Mouse (Mus musculus) CH12.LX (cell line): ENCODE results near the gene Olfml2b.

Source experiments
- CHD2 ChIP-seq: IDR thresholded peaks from 2 replicates; pipeline ENCODE4 v1.6.1; 2011; ENCODE audit warnings: low read length, improper control_type of control experiment
- CTCF ChIP-seq, 2 experiments: IDR thresholded peaks in 1 of 2; conservative IDR thresholded peaks in 1 of 2; 2 replicates each; pipeline ENCODE4 v1.5.1; 2011 to 2012; ENCODE audit warnings: low read depth in 2 of 2, low read length in 2 of 2, improper control_type of control experiment in 1 of 2, inconsistent platforms in 1 of 2, mild to moderate bottlenecking in 1 of 2, moderate library complexity in 1 of 2
- E2F4 ChIP-seq: IDR thresholded peaks from 2 replicates; pipeline ENCODE4 v1.6.1; 2011; ENCODE audit warnings: low read depth, low read length, improper control_type of control experiment; ENCODE audit not compliant: insufficient replicate concordance
- EP300 ChIP-seq: IDR thresholded peaks from 2 replicates; pipeline ENCODE4 v1.6.1; 2011; ENCODE audit warnings: low read length, improper control_type of control experiment
- ETS1 ChIP-seq: conservative IDR thresholded peaks from 2 replicates; pipeline ENCODE4 v1.6.1; 2012; ENCODE audit warnings: low read depth, mild to moderate bottlenecking, inconsistent platforms, low read length, improper control_type of control experiment, moderate library complexity
- HCFC1 ChIP-seq: IDR thresholded peaks from 2 replicates; pipeline ENCODE4 v1.6.1; 2012; ENCODE audit warnings: low read depth, mild to moderate bottlenecking, inconsistent platforms, low read length, improper control_type of control experiment
- POLR2A ChIP-seq: IDR thresholded peaks from 2 replicates; pipeline ENCODE4 v1.6.1; 2011; ENCODE audit warnings: low read depth, mild to moderate bottlenecking, improper control_type of control experiment, low read length
- SIN3A ChIP-seq: IDR thresholded peaks from 2 replicates; pipeline ENCODE4 v1.6.1; 2012; ENCODE audit warnings: low read length, improper control_type of control experiment, inconsistent platforms
- USF1 ChIP-seq: IDR thresholded peaks from 2 replicates; pipeline ENCODE4 v1.6.1; 2014; ENCODE audit warnings: low read depth, mild to moderate bottlenecking, inconsistent platforms, low read length, improper control_type of control experiment

DNA sequence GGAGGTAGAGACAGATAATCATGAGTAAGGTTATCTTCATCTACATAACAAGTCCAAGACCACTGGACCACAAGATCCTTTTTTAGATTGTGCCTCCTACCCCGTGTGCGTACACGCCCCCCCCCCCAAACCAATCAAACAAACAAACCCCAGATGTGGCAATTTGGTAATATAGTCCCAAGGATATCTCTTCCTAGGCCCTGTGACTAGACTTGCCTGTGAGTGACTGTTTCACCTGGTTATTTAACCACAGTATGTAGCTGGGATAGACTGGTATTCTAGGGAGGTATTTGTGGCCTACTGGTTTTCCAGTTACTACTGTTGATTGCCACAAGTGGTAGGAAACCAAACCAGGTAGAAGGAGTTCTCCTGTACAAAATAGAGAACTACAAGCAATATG is 33.6 kb upstream of the Olfml2b start:
- TF ChIP-seq E2F4 = no peak
- TF ChIP-seq ETS1 = no peak
- TF ChIP-seq CTCF (conservative IDR thresholded peaks at IDR 0.05 in 1 of 2, IDR thresholded peaks at IDR 0.05 in 1 of 2; ENCODE audit: low read depth in 2 of 2, low read length in 2 of 2) = no peak
- TF ChIP-seq SIN3A = no peak
- TF ChIP-seq USF1 = no peak
- TF ChIP-seq HCFC1 = no peak
- TF ChIP-seq CHD2 = no peak
- TF ChIP-seq EP300 = no peak
- no peak for TF ChIP-seq POLR2A
